Mouse (Mus musculus) brain, embryonic 14.5 days (tissue): ENCODE data around the gene Apc2. TPM values are rescaled to one million over a fixed set of nuclear protein-coding genes. Genes with fewer than 3 reads are reported as not detected.

Source experiments
- DNase-seq: peaks from one replicate; pipeline ENCODE4 v3.0.0-alpha.2; 2011; ENCODE audit warnings: low read depth
- CTCF ChIP-seq: fragments of 200-500 bp; IDR thresholded peaks from 2 replicates; pipeline ENCODE4 v1.5.1; 2012; ENCODE audit warnings: inconsistent platforms, mild to moderate bottlenecking, moderate library complexity, borderline replicate concordance; ENCODE audit not compliant: insufficient read depth, insufficient read length; ENCODE audit errors: extremely low read depth
- POLR2A ChIP-seq: fragments of 200-500 bp; IDR thresholded peaks from 2 replicates; pipeline ENCODE4 v1.6.1; 2012; ENCODE audit warnings: mild to moderate bottlenecking, inconsistent platforms, borderline replicate concordance; ENCODE audit not compliant: poor library complexity, insufficient read depth, insufficient read length, severe bottlenecking; ENCODE audit errors: extremely low read depth
- polyA plus RNA-seq: library from polyadenylated mRNA; depleted of rRNA; stranded (reverse); fragments of >200 nt; gene quantifications from 2 replicates; pipeline ENCODE4 v1.2.3, GENCODE M21; 2012; rRNA removed

Apc2 gene
- polyA plus RNA-seq, 1 experiment: 292 TPM

GRCm38 (mm10) chr10:80348244-80348781, 52.5 kb downstream of the Apc2 start, which contains the start of gene Adamtsl5:
Gene Adamtsl5, minus strand, starts transcription at chr10:80348412.
- TF ChIP-seq POLR2A (no peak), CTCF (peak; percentile 60; the same call in 1 of the 2 replicates)
- DNase-seq: peak; percentile 33

GRCm38 (mm10) chr10:80348981-80349380, 53.2 kb downstream of the Apc2 start:
- no peak for TF ChIP-seq CTCF
- TF ChIP-seq POLR2A: no peak
- no peak for DNase-seq

- TF ChIP-seq CTCF (peak; percentile 97), POLR2A (no peak)
- peak; percentile 76 for DNase-seq
These were observed 54.5 kb downstream of the Apc2 start for GRCm38 (mm10) chr10:80350292-80350691.

GRCm38 (mm10) chr10:80351896-80352295, 56.1 kb downstream of the Apc2 start:
- TF ChIP-seq POLR2A: no peak
- no peak for TF ChIP-seq CTCF
- DNase-seq: no peak

- TF ChIP-seq CTCF: no peak
- TF ChIP-seq POLR2A: no peak
- no peak for DNase-seq
These were observed 57.0 kb downstream of the Apc2 start for GRCm38 (mm10) chr10:80352727-80353126.

GRCm38 (mm10) chr10:80355431-80355830, 59.7 kb downstream of the Apc2 start:
- no peak for DNase-seq
- TF ChIP-seq POLR2A (no peak), CTCF (no peak)

- no peak for DNase-seq
These were observed 60.4 kb downstream of the Apc2 start, which contains the start of gene Plk5 for GRCm38 (mm10) chr10:80356001-80356682. Gene Plk5, plus strand, starts transcription at chr10:80356459.

GRCm38 (mm10) chr10:80356737-80357136, 61.0 kb downstream of the Apc2 start:
- DNase-seq: no peak
- TF ChIP-seq POLR2A (no peak), CTCF (no peak)

More at GRCm38 (mm10) chr10:80356001-80356682, 60.4 kb downstream of the Apc2 start, which contains the start of gene Plk5:
- TF ChIP-seq CTCF (no peak), POLR2A (no peak)

GRCm38 (mm10) chr10:80357336-80357735, 61.6 kb downstream of the Apc2 start:
- DNase-seq: no peak
- TF ChIP-seq POLR2A: no peak
- no peak for TF ChIP-seq CTCF

GRCm38 (mm10) chr10:80357994-80358639, 62.3 kb downstream of the Apc2 start:
- peak; percentile 52 for DNase-seq
- no peak for TF ChIP-seq CTCF
- TF ChIP-seq POLR2A: no peak

- DNase-seq: no peak
- TF ChIP-seq POLR2A (no peak), CTCF (no peak)
These were observed 68.0 kb downstream of the Apc2 start for GRCm38 (mm10) chr10:80363734-80364133.

GRCm38 (mm10) chr10:80365736-80366135, 70.0 kb downstream of the Apc2 start:
- no peak for TF ChIP-seq POLR2A
- DNase-seq: no peak

Other genes starting within 250 kb of the Apc2 start
- gene Gpx4, start 248.8 kb upstream of the Apc2 start, polyA plus RNA-seq: 376 and 484 TPM in 2 replicates
- gene Sbno2, start 190.4 kb upstream of the Apc2 start, polyA plus RNA-seq: 30.2 and 31.1 TPM in 2 replicates
- gene Stk11, start 180.2 kb upstream of the Apc2 start, polyA plus RNA-seq: 112 and 127 TPM in 2 replicates
- gene Atp5d, start 157.3 kb upstream of the Apc2 start, polyA plus RNA-seq: 445 and 501 TPM in 2 replicates
- 152 and 242 TPM in 2 replicates for gene Cbarp, start 155.1 kb upstream of the Apc2 start, polyA plus RNA-seq
- 177 and 213 TPM in 2 replicates for gene Midn, start 147.7 kb upstream of the Apc2 start, polyA plus RNA-seq
- 381 and 490 TPM in 2 replicates for gene Cirbp, start 130.0 kb upstream of the Apc2 start, polyA plus RNA-seq
- 18.5 and 21.2 TPM in 2 replicates for gene 1600002K03Rik, start 123.0 kb upstream of the Apc2 start, polyA plus RNA-seq
- gene Efna2, start 116.5 kb upstream of the Apc2 start, polyA plus RNA-seq: 57.2 and 66.4 TPM in 2 replicates
- gene Mum1, start 69.5 kb upstream of the Apc2 start, polyA plus RNA-seq: 59.1 and 61.2 TPM in 2 replicates
- gene Ndufs7, start 46.9 kb upstream of the Apc2 start, polyA plus RNA-seq: 272 and 426 TPM in 2 replicates
- gene Gamt, start 35.0 kb upstream of the Apc2 start, polyA plus RNA-seq: 15.3 and 19.8 TPM in 2 replicates
- gene Dazap1, start 34.5 kb upstream of the Apc2 start, polyA plus RNA-seq: 158 and 207 TPM in 2 replicates
- 2,157 and 2,683 TPM in 2 replicates for gene Rps15, start 3.5 kb upstream of the Apc2 start, polyA plus RNA-seq
- 22.5 and 32.9 TPM in 2 replicates for gene 2310011J03Rik, start 24.6 kb downstream of the Apc2 start, polyA plus RNA-seq
- gene Pcsk4, start 33.5 kb downstream of the Apc2 start, polyA plus RNA-seq: 4.5 and 6.0 TPM in 2 replicates
- 1.7 and 4.6 TPM in 2 replicates for gene Reep6, start 34.0 kb downstream of the Apc2 start, polyA plus RNA-seq
- 1.4 and 1.5 TPM in 2 replicates for gene Adamtsl5, start 52.4 kb downstream of the Apc2 start, polyA plus RNA-seq
- 3.9 and 4.7 TPM in 2 replicates for gene Plk5, start 60.5 kb downstream of the Apc2 start, polyA plus RNA-seq
- gene Mex3d, start 91.7 kb downstream of the Apc2 start, polyA plus RNA-seq: 112 and 115 TPM in 2 replicates
- gene Mbd3, start 103.6 kb downstream of the Apc2 start, polyA plus RNA-seq: 265 and 292 TPM in 2 replicates
- gene Uqcr11, start 110.9 kb downstream of the Apc2 start, polyA plus RNA-seq: 597 and 852 TPM in 2 replicates
- 128 and 138 TPM in 2 replicates for gene Tcf3, start 137.7 kb downstream of the Apc2 start, polyA plus RNA-seq
- gene Onecut3, start 198.9 kb downstream of the Apc2 start, polyA plus RNA-seq: 5.0 and 10.9 TPM in 2 replicates
- 0.76 and 0.86 TPM in 2 replicates for gene Atp8b3, start 243.1 kb downstream of the Apc2 start, polyA plus RNA-seq